Mouse (Mus musculus) midbrain, embryonic 14.5 days (tissue): ENCODE results near the gene Lpar1. TPM values are rescaled to one million over a fixed set of nuclear protein-coding genes. Genes with fewer than 3 reads are reported as not detected.

ENCODE experiments used
- ATAC-seq: fragments of 200-750 bp; cut with Nextera tagmentation; 2 replicates; pipeline ENCODE4 v1.8.0; 2017; ENCODE audit warnings: moderate number of reproducible peaks, moderate library complexity; ENCODE audit not compliant: low FRiP score, low TSS enrichment
- DNase-seq: peaks from one replicate; pipeline ENCODE4 v3.0.0-alpha.2; 2015
- H3K27ac ChIP-seq: fragments of 300-500 bp; sonication (generic); replicated peaks from 2 replicates; pipeline ENCODE4 v1.5.1; 2014; ENCODE audit warnings: mild to moderate bottlenecking, low read depth, low read length, moderate library complexity
- H3K27me3 ChIP-seq: fragments of 300-500 bp; sonication (generic); 2 replicates; pipeline ENCODE4 v1.6.1; 2014; ENCODE audit warnings: low read length, control low read depth, mixed read lengths; ENCODE audit not compliant: control insufficient read depth, insufficient read depth
- H3K36me3 ChIP-seq: fragments of 300-500 bp; sonication (generic); 2 replicates; pipeline ENCODE4 v1.6.1; 2014; ENCODE audit warnings: low read length, control low read depth; ENCODE audit not compliant: control insufficient read depth, insufficient read depth
- H3K4me1 ChIP-seq: fragments of 300-500 bp; sonication (generic); 2 replicates; pipeline ENCODE4 v1.6.1; 2014; ENCODE audit warnings: mild to moderate bottlenecking, antibody characterized with exemption, low read length, control low read depth; ENCODE audit not compliant: control insufficient read depth, insufficient read depth
- H3K4me2 ChIP-seq: fragments of 300-500 bp; sonication (generic); 2 replicates; pipeline ENCODE4 v1.6.1; 2014; ENCODE audit warnings: mild to moderate bottlenecking, low read length, moderate library complexity
- H3K4me3 ChIP-seq: fragments of 300-500 bp; sonication (generic); replicated peaks from 2 replicates; pipeline ENCODE4 v1.5.1; 2014; ENCODE audit warnings: low read depth, low read length
- H3K9ac ChIP-seq: fragments of 300-500 bp; sonication (generic); replicated peaks from 2 replicates; pipeline ENCODE4 v1.6.1; 2014; ENCODE audit warnings: mild to moderate bottlenecking, low read length, moderate library complexity
- H3K9me3 ChIP-seq: fragments of 300-500 bp; sonication (generic); 2 replicates; pipeline ENCODE4 v1.6.1; 2016; ENCODE audit warnings: low read length, control low read depth, mixed read lengths; ENCODE audit not compliant: control insufficient read depth
- WGBS: fragments of 180-500 bp; shearing (Covaris S2); extraction: QIAGEN DNeasy Blood & Tissue Kit; methylation state at CpG from one replicate; pipeline ENCODE4 v1.1.7; 2014; 5-methylcytosine and 5-hydroxymethylcytosine counted together
- polyA plus RNA-seq: library from polyadenylated mRNA; unstranded; fragments of >200 nt; fragmentation: Nextera tagmentation; extraction: Ambion mirVana; gene quantifications from 2 replicates; pipeline ENCODE4 v1.2.1, GENCODE M21; 2014

Gene Lpar1
- polyA plus RNA-seq, 1 experiment from 2014 or later = 20.6 TPM

- no peak overlapping the region for H3K9ac ChIP-seq
- H3K27me3 ChIP-seq = no peaks in the 10 kb centered on the region
- no peak for ATAC-seq
- no peaks in the 10 kb centered on the region for H3K36me3 ChIP-seq
- no peak for DNase-seq
- H3K9me3 ChIP-seq = no peaks in the 10 kb centered on the region
- no peak overlapping the region for H3K27ac ChIP-seq
- no peak overlapping the region for H3K4me3 ChIP-seq
- no peak overlapping the region for H3K4me2 ChIP-seq
- no peaks in the 10 kb centered on the region for H3K4me1 ChIP-seq
- WGBS = 62% methylated on average over 2 of the region's 2 CpGs
Observed at GRCm38 (mm10) chr4:58572446-58572845, 18.7 kb upstream of the Lpar1 start.

GRCm38 (mm10) chr4:58571661-58572060 lies 18.0 kb upstream of the Lpar1 start:
- ATAC-seq (no peak), DNase-seq (no peak)
- WGBS = 16% methylated on average over 3 of the region's 3 CpGs
- Histone ChIP-seq H3K9ac (no peak overlapping the region), H3K27ac (no peak overlapping the region), H3K4me3 (no peak overlapping the region), H3K4me1 (no peaks in the 10 kb centered on the region), H3K9me3 (no peaks in the 10 kb centered on the region), H3K36me3 (no peaks in the 10 kb centered on the region), H3K27me3 (no peaks in the 10 kb centered on the region), H3K4me2 (no peak overlapping the region)

GRCm38 (mm10) chr4:58571232-58571631 lies 17.5 kb upstream of the Lpar1 start:
- Histone ChIP-seq H3K36me3 (no peaks in the 10 kb centered on the region), H3K9ac (no peak overlapping the region), H3K27me3 (no peaks in the 10 kb centered on the region), H3K9me3 (no peaks in the 10 kb centered on the region), H3K4me3 (no peak overlapping the region), H3K4me2 (no peak overlapping the region), H3K27ac (no peak overlapping the region), H3K4me1 (no peaks in the 10 kb centered on the region)
- 8% methylated on average over 1 of the region's 1 CpGs for WGBS
- ATAC-seq (no peak), DNase-seq (no peak)

GRCm38 (mm10) chr4:58568486-58568885 lies 14.8 kb upstream of the Lpar1 start:
- 90% methylated on average over 8 of the region's 8 CpGs for WGBS
- Histone ChIP-seq H3K4me2 (no peak overlapping the region), H3K27ac (no peak overlapping the region), H3K27me3 (no peaks in the 10 kb centered on the region), H3K4me1 (no peaks in the 10 kb centered on the region), H3K9me3 (no peaks in the 10 kb centered on the region), H3K36me3 (no peaks in the 10 kb centered on the region), H3K9ac (no peak overlapping the region), H3K4me3 (no peak overlapping the region)
- DNase-seq (no peak), ATAC-seq (no peak)

- no peak for DNase-seq
Observed at GRCm38 (mm10) chr4:58562776-58563175, 9.1 kb upstream of the Lpar1 start.

GRCm38 (mm10) chr4:58557001-58557400 lies 3.3 kb upstream of the Lpar1 start:
- H3K4me2 ChIP-seq = no peak overlapping the region
- H3K27ac ChIP-seq = no peak overlapping the region
- H3K4me3 ChIP-seq = no peak overlapping the region
- H3K4me1 ChIP-seq = 0 out of 2 replicates have a peak, but pooled peaks cover 6% of the 10 kb centered on the region
- peaks cover 6% of the 10 kb centered on the region for H3K27me3 ChIP-seq
- H3K9me3 ChIP-seq = no peaks in the 10 kb centered on the region
- H3K9ac ChIP-seq = no peak overlapping the region
- DNase-seq = no peak
- no peaks in the 10 kb centered on the region for H3K36me3 ChIP-seq
- ATAC-seq = no peak
- 85% methylated on average over 3 of the region's 3 CpGs for WGBS

More at GRCm38 (mm10) chr4:58562776-58563175, 9.1 kb upstream of the Lpar1 start:
- ATAC-seq = no peak
- no peak overlapping the region for H3K9ac ChIP-seq
- no peak overlapping the region for H3K4me3 ChIP-seq
- H3K27ac ChIP-seq = no peak overlapping the region
- no peak overlapping the region for H3K4me2 ChIP-seq
- H3K4me1 ChIP-seq = no peaks in the 10 kb centered on the region
- H3K36me3 ChIP-seq = no peaks in the 10 kb centered on the region
- no peaks in the 10 kb centered on the region for H3K27me3 ChIP-seq
- H3K9me3 ChIP-seq = no peaks in the 10 kb centered on the region
- 92% methylated on average over 1 of the region's 1 CpGs for WGBS

- Histone ChIP-seq H3K36me3 (no peaks in the 10 kb centered on the region), H3K4me2 (peak overlapping the region; percentile 98; the same call in 1 of the 2 replicates), H3K4me1 (0 out of 2 replicates have a peak, but pooled peaks cover 6% of the 10 kb centered on the region), H3K27ac (no peak overlapping the region), H3K9me3 (no peaks in the 10 kb centered on the region), H3K4me3 (no peak overlapping the region), H3K27me3 (peaks cover 6% of the 10 kb centered on the region), H3K9ac (no peak overlapping the region)
- WGBS = 41% methylated on average over 10 of the region's 10 CpGs
- ATAC-seq = no peak
- DNase-seq = no peak
Observed at GRCm38 (mm10) chr4:58554359-58554838, 701 bp upstream of the Lpar1 start.

GRCm38 (mm10) chr4:58552731-58553630 lies 717 bp downstream of the Lpar1 start:
- H3K4me1 ChIP-seq = 0 out of 2 replicates have a peak, but pooled peaks cover 6% of the 10 kb centered on the region
- H3K27me3 ChIP-seq = peaks cover 6% of the 10 kb centered on the region
- H3K4me2 ChIP-seq = peak overlapping the region; percentile 98
- H3K36me3 ChIP-seq = no peaks in the 10 kb centered on the region
- no peak overlapping the region for H3K27ac ChIP-seq
- peak; percentile 86 for DNase-seq
- ATAC-seq = peak; percentile 88
- peak overlapping the region; percentile 67 for H3K4me3 ChIP-seq
- 1% methylated on average over 70 of the region's 71 CpGs for WGBS
- peak overlapping the region; percentile 64 for H3K9ac ChIP-seq
- no peaks in the 10 kb centered on the region for H3K9me3 ChIP-seq

GRCm38 (mm10) chr4:58552229-58552628 lies 1.5 kb downstream of the Lpar1 start:
- Histone ChIP-seq H3K27ac (no peak overlapping the region), H3K27me3 (peaks cover 6% of the 10 kb centered on the region), H3K9ac (no peak overlapping the region), H3K4me1 (0 out of 2 replicates have a peak, but pooled peaks cover 6% of the 10 kb centered on the region), H3K4me2 (peak overlapping the region; percentile 98), H3K9me3 (no peaks in the 10 kb centered on the region), H3K36me3 (no peaks in the 10 kb centered on the region), H3K4me3 (peak overlapping the region; percentile 67)
- DNase-seq = peak; percentile 5
- WGBS = 7% methylated on average over 10 of the region's 10 CpGs
- ATAC-seq = no peak
